ENCODE assay signal across 21 mouse cellular contexts in the genomic region with DNA sequence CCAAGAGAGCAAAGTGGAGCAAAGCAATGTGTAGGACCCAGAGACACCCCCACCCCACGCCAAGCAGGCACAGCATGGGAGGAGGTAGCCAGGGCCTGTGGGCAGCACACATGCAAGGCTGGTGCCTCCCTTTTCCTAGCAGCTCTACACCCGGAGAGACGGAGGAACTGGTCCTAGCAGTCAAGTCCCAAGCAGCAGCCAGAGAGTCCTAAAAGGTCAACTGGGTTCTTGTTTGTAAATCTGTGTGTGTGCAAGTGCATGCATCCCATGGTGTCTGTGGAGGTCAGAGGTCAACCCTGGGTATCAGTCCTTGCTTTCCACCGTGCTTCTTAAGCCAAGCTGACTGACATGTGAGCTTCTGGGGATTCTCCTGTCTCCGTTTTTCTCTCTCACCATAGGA. TPM values are rescaled to one million over a fixed set of nuclear protein-coding genes. Genes with fewer than 3 reads are reported as not detected.
A peak's percentile ranks its signal among the peaks of the same experiment; 100 is the strongest.
DNase-seq lines count a peak whose midpoint lies in the region; ATAC-seq lines count a peak whose summit lies in the region.
"Had no signal": no experiment of that assay in that cellular context is flagged by ENCODE, and none has a peak within 500 bp of the region (broad histone marks: within the 10 kb centered on the region; RNA-seq: fewer than 3 reads in every experiment).

No protein-coding gene starts in this region.

- H3K4me1 ChIP-seq in hindbrain, embryonic 16.5 days (ENCODE audit: control insufficient read depth, insufficient read depth, low read depth, low read length): peaks cover 20% of the 10 kb centered on the region
- peaks cover 7% of the 10 kb centered on the region; the same call in 1 of the 2 replicates for H3K4me1 ChIP-seq in hindbrain, embryonic 14.5 days (replicated peaks; ENCODE audit: control insufficient read depth, insufficient read depth, low read length)
- peaks cover 12% of the 10 kb centered on the region for H3K4me1 ChIP-seq in midbrain, embryonic 15.5 days
- no peaks in the 10 kb centered on the region for H3K4me1 ChIP-seq in midbrain, embryonic 11.5 days (ENCODE audit: control insufficient read depth, insufficient read depth, low read length)
- peaks cover 8% of the 10 kb centered on the region; the same call in 1 of the 2 replicates for H3K4me1 ChIP-seq in neural tube, embryonic 14.5 days (ENCODE audit: control insufficient read depth, insufficient read depth, low read length)
- H3K4me1 ChIP-seq: liver, embryonic 15.5 days; stomach, embryonic 15.5 days had no signal

- no peak overlapping the region for H3K4me3 ChIP-seq in hindbrain, embryonic 16.5 days (ENCODE audit: low read length)
- H3K4me3 ChIP-seq in hindbrain, embryonic 14.5 days (replicated peaks; ENCODE audit: low read length): no peak overlapping the region
- H3K4me3 ChIP-seq in midbrain, embryonic 15.5 days: no peak overlapping the region
- H3K4me3 ChIP-seq in midbrain, embryonic 11.5 days (ENCODE audit: low read depth, low read length): no peak overlapping the region
- no peak overlapping the region for H3K4me3 ChIP-seq in neural tube, embryonic 14.5 days (ENCODE audit: low read depth, low read length)
- H3K4me3 ChIP-seq: embryonic facial prominence, embryonic 15.5 days; limb, embryonic 15.5 days; liver, embryonic 15.5 days; neural tube, embryonic 12.5 days; stomach, embryonic 15.5 days had no signal

- no peak for ATAC-seq in cerebellum, adult (ENCODE audit: insufficient number of reproducible peaks, low FRiP score, low TSS enrichment)
- ATAC-seq in hindbrain, embryonic 16.5 days: no peak
- ATAC-seq in hindbrain, embryonic 14.5 days (ENCODE audit: low FRiP score): no peak
- no peak for ATAC-seq in midbrain, embryonic 15.5 days (replicated peaks)
- ATAC-seq in midbrain, embryonic 11.5 days (ENCODE audit: low FRiP score): no peak
- ATAC-seq in neural tube, embryonic 14.5 days (ENCODE audit: low read depth): no peak
- ATAC-seq: intestine, embryonic 16.5 days had no signal

- no peak overlapping the region for H3K4me2 ChIP-seq in hindbrain, embryonic 16.5 days (ENCODE audit: low read length)
- H3K4me2 ChIP-seq in hindbrain, embryonic 14.5 days (replicated peaks): no peak overlapping the region
- no peak overlapping the region for H3K4me2 ChIP-seq in midbrain, embryonic 15.5 days
- no peak overlapping the region for H3K4me2 ChIP-seq in midbrain, embryonic 11.5 days
- no peak overlapping the region for H3K4me2 ChIP-seq in neural tube, embryonic 14.5 days (ENCODE audit: low read depth, low read length)
- H3K4me2 ChIP-seq: embryonic facial prominence, embryonic 15.5 days; limb, embryonic 15.5 days; liver, embryonic 15.5 days; neural tube, embryonic 12.5 days; stomach, embryonic 15.5 days had no signal

- no peaks in the 10 kb centered on the region for H3K9me3 ChIP-seq in hindbrain, embryonic 16.5 days (ENCODE audit: control insufficient read depth, low read length)
- no peaks in the 10 kb centered on the region for H3K9me3 ChIP-seq in hindbrain, embryonic 14.5 days (ENCODE audit: control insufficient read depth, low read length)
- H3K9me3 ChIP-seq in midbrain, embryonic 15.5 days: no peaks in the 10 kb centered on the region
- H3K9me3 ChIP-seq in midbrain, embryonic 11.5 days (ENCODE audit: control insufficient read depth, low read length): no peaks in the 10 kb centered on the region
- no peaks in the 10 kb centered on the region for H3K9me3 ChIP-seq in neural tube, embryonic 14.5 days (ENCODE audit: control insufficient read depth, low read length)
- H3K9me3 ChIP-seq: embryonic facial prominence, embryonic 15.5 days; limb, embryonic 15.5 days; liver, embryonic 15.5 days; neural tube, embryonic 12.5 days; stomach, embryonic 15.5 days had no signal

- H3K27ac ChIP-seq in hindbrain, embryonic 16.5 days (ENCODE audit: low read depth, low read length): peak overlapping the region; percentile 73; the same call in 1 of the 2 replicates
- no peak overlapping the region for H3K27ac ChIP-seq in hindbrain, embryonic 14.5 days
- 0 out of 2 replicates have a peak overlapping the region, but pooled peaks have one; percentile 37 for H3K27ac ChIP-seq in midbrain, embryonic 15.5 days
- H3K27ac ChIP-seq in midbrain, embryonic 11.5 days (ENCODE audit: low read depth, low read length): no peak overlapping the region
- H3K27ac ChIP-seq in neural tube, embryonic 14.5 days (ENCODE audit: low read depth, low read length): peak overlapping the region; percentile 16
- H3K27ac ChIP-seq: embryonic facial prominence, embryonic 15.5 days; liver, embryonic 15.5 days; macrophage; neural tube, embryonic 12.5 days; stomach, embryonic 15.5 days had no signal

- H3K9ac ChIP-seq in hindbrain, embryonic 16.5 days (ENCODE audit: low read depth, low read length): no peak overlapping the region
- no peak overlapping the region for H3K9ac ChIP-seq in hindbrain, embryonic 14.5 days
- H3K9ac ChIP-seq in midbrain, embryonic 15.5 days: no peak overlapping the region
- no peak overlapping the region for H3K9ac ChIP-seq in midbrain, embryonic 11.5 days (ENCODE audit: low read length)
- no peak overlapping the region for H3K9ac ChIP-seq in neural tube, embryonic 14.5 days (replicated peaks; ENCODE audit: low read depth, low read length)
- H3K9ac ChIP-seq: embryonic facial prominence, embryonic 15.5 days; limb, embryonic 15.5 days; liver, embryonic 15.5 days; neural tube, embryonic 12.5 days; stomach, embryonic 15.5 days had no signal

- no peaks in the 10 kb centered on the region; the same call in 1 of the 2 replicates for H3K36me3 ChIP-seq in hindbrain, embryonic 16.5 days (ENCODE audit: control insufficient read depth, insufficient read depth, low read length)
- peaks cover 11% of the 10 kb centered on the region; the same call in 1 of the 2 replicates for H3K36me3 ChIP-seq in hindbrain, embryonic 14.5 days (replicated peaks; ENCODE audit: control insufficient read depth, insufficient read depth)
- 0 out of 2 replicates have a peak, but pooled peaks cover 2% of the 10 kb centered on the region for H3K36me3 ChIP-seq in midbrain, embryonic 15.5 days (replicated peaks)
- no peaks in the 10 kb centered on the region for H3K36me3 ChIP-seq in midbrain, embryonic 11.5 days (ENCODE audit: control insufficient read depth, insufficient read depth, low read length)
- H3K36me3 ChIP-seq in neural tube, embryonic 14.5 days (ENCODE audit: control insufficient read depth, insufficient read depth, low read length): peaks cover 7% of the 10 kb centered on the region; the same call in 1 of the 2 replicates
- H3K36me3 ChIP-seq: embryonic facial prominence, embryonic 15.5 days; stomach, embryonic 15.5 days had no signal

- DNase-seq in cerebellum, adult 9-10 months: peak; percentile 49
- DNase-seq in hindbrain, embryonic 14.5 days (ENCODE audit: low spot score): no peak
- DNase-seq in midbrain, embryonic 11.5 days (ENCODE audit: low spot score, missing footprints): no peak
- DNase-seq: adrenal gland, postnatal 25 days; gastrocnemius, postnatal 10 days; heart, adult 11 months; heart, postnatal 36 days; kidney, postnatal 36 days; layer of hippocampus, adult 9-11 months had no signal

- 78% methylated on average over 5 of the region's 5 CpGs for WGBS in hindbrain, embryonic 16.5 days
- 77% methylated on average over 5 of the region's 5 CpGs for WGBS in hindbrain, embryonic 14.5 days
- 63% methylated on average over 5 of the region's 5 CpGs for WGBS in midbrain, embryonic 15.5 days
- WGBS in midbrain, embryonic 11.5 days: 70% methylated on average over 5 of the region's 5 CpGs
- 85% methylated on average over 5 of the region's 5 CpGs for WGBS in neural tube, embryonic 14.5 days

- no peaks in the 10 kb centered on the region for H3K27me3 ChIP-seq in hindbrain, embryonic 16.5 days (replicated peaks; ENCODE audit: control insufficient read depth, insufficient read depth, low read length)
- H3K27me3 ChIP-seq in hindbrain, embryonic 14.5 days (ENCODE audit: control insufficient read depth, insufficient read depth, low read length): no peaks in the 10 kb centered on the region
- no peaks in the 10 kb centered on the region for H3K27me3 ChIP-seq in midbrain, embryonic 15.5 days (replicated peaks)
- no peaks in the 10 kb centered on the region for H3K27me3 ChIP-seq in midbrain, embryonic 11.5 days (ENCODE audit: control insufficient read depth, insufficient read depth, low read length)
- H3K27me3 ChIP-seq in neural tube, embryonic 14.5 days (ENCODE audit: control insufficient read depth, insufficient read depth, low read length): no peaks in the 10 kb centered on the region
- H3K27me3 ChIP-seq: CH12.LX; embryonic facial prominence, embryonic 15.5 days; limb, embryonic 15.5 days; liver, embryonic 15.5 days; neural tube, embryonic 12.5 days; stomach, embryonic 15.5 days had no signal

RNA-seq across cellular contexts. Expression of gene Mtss1l, which starts 27.1 kb away (rescaled TPM):
- 26.4 and 28.8 TPM in 2 replicates for polyA plus RNA-seq in hindbrain, embryonic 16.5 days (2015; fragmentation: Nextera tagmentation; extraction: Ambion mirVana)
- 32.9 and 36.3 TPM in 2 replicates for polyA plus RNA-seq in hindbrain, embryonic 14.5 days (2014; fragmentation: Nextera tagmentation; extraction: Ambion mirVana)
- 45.7 and 50.0 TPM in 2 replicates for polyA plus RNA-seq in midbrain, embryonic 15.5 days (2015; fragmentation: Nextera tagmentation; extraction: Ambion mirVana)
- 7.4 and 9.6 TPM in 2 replicates for polyA plus RNA-seq in midbrain, embryonic 11.5 days (2014; fragmentation: Nextera tagmentation; extraction: Ambion mirVana)
- 23.9 and 24.9 TPM in 2 replicates for polyA plus RNA-seq in neural tube, embryonic 14.5 days (2014; fragmentation: Nextera tagmentation; extraction: Ambion mirVana)

Comparison
In these comparisons a context has a peak if more than half of its experiments do, and no peak if none do; other contexts are left out.
1. H3K27ac ChIP-seq: peak in hindbrain, embryonic 16.5 days (single experiment), midbrain, embryonic 15.5 days (single experiment) and neural tube, embryonic 14.5 days (single experiment); none in hindbrain, embryonic 14.5 days (single experiment) and midbrain, embryonic 11.5 days (single experiment).